Mouse (Mus musculus) ovary, postnatal 14 days (tissue): Measurements from ENCODE around the gene Slc23a2.

Experiments used
- DNase-seq: peaks from one replicate; pipeline ENCODE4 v3.0.0; 2022; ENCODE audit warnings: low spot score

The Slc23a2 gene

DNA sequence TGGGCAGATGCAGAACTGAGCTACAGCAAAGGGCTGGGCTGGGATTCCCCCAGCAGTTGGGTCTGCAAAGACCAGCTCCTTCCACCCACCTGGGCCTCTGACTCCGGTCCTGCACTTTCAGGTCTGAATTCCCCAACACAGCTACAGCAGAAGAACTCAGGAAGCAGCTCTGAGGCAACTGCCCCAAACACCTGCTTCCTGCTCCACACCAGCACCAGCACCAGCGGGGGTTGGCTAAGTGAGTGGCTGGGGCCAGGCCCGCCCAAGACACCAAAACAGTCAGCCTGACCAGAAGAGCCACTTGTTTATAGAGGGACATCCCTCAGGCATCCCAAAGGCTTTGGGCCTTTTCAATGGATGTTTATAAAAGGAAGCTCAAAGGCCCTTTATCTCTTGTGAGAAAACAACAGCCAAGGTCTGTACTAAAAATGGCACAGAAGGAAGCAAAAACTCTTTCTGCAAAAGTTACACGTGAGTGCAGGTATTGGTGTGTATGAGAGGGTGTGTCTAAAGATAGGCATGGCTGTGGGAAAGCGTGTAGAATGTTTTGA, 123.8 kb downstream of the Slc23a2 start:
- DNase-seq: no peak

DNA sequence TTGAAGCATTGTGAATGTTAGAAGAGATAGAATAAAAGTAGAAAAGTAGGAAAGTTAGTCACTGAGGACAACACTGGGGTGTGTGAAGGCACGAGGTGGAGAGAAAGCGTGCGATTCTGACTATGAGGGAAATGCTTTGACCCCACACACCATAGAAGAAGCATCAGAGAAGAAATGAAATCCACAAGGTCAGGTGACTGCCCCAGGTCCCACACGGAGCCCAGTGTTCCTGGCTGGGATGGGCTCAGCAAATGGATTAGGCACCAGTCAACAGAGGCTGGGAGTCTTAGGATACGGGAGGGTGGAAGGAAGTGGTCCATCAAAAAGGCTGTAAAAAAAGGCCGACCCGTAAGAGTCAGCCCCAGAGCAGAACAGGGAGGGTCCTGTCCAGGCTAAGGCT, 124.5 kb downstream of the Slc23a2 start:
- DNase-seq: no peak

DNA sequence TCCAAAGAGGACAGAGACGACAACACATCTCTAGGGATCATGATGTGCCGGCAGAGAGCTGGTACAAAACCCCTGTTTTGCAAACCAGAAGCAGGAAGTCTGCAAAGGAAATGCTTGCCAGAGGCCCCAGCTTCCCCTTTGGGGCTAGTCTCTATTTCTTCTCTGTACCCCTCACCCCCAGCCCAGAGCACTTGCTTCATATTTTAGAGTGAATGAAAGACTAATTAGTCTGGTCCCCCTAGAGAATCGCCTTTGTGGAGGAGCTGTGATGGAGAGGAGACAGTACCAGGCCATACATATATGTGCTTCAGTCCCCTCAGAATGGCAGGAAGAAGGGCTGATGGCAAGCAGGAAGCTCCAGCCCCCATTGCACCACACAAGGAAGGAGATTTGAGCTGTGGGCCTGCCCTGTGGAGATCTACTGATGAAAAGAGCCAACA, 125.5 kb downstream of the Slc23a2 start:
- no peak for DNase-seq

DNA sequence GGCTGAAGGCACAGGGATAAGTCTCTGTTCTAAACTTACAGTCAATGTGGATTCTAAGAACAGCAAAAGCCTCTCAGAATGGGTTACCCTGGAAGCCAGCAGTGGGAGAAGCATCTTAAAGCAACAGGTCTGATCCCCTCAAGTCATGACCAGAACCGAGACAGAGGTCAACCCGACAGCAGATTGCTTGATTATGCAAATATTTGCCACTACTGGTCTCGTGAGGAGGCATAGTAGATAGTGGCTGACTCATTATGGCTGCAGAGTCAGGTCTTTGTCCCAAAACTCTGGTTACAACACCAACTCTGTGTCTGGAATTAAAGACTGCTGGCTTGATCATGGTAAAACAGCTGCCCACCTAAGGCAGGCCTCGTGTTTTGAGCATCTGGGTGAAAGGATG, 126.8 kb downstream of the Slc23a2 start:
- DNase-seq: no peak

DNA sequence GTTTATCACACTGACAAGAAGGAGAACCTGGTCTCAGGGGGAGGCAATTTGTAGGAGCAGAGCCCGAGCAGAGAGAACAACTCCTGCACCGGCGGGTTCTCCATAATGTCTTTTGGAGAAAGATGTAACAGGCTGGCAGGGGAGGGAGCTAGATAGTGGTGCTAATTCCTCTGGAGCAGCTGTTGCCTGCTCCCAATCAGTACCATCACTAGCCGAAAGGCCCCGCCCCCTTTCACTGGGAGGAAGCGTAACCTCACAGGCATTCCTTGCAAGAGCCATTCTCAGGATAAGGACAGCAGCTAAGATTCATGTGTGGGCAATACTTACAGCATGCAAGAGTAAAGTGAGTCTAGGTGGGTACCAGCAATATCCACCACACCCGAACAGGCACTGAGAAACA, 127.3 kb downstream of the Slc23a2 start:
- no peak for DNase-seq

DNA sequence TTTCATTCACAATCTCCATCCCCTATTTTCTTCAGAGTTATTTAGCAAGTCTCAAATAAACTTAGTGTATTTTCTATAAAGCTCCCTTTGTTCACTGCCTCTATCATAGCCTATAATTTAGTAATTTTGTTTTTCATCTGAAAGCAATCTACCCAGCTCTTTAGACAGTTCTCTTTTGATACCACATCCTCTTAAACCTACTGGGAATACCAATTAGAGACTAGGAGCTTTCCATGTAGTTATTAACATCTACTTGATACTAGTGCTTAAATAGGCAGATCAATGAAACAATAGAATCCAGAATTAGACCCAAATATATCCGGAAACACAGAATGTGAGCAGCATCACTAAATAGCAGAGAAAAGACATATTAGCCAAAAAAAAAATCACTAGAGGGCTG, 128.9 kb downstream of the Slc23a2 start:
- no peak for DNase-seq

DNA sequence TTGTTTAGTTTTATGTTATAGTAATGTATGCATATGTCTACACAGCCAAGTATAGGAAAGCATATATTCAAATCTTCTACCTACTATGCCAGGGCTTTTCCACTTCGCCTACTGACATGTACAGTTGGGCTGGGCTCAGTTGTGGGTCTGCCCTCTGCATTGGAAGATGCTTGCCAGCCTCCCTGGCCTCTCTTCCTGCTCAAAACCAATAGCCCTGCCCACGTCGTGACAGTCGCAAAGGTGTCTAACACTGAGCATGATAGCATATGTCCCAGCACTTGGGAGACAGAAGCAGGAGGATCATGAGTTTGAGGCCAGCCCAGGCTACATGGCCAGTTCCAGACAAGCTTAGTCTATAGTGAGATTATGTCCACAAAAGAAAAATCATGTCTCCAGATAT, 131.8 kb downstream of the Slc23a2 start:
- DNase-seq: no peak

DNA sequence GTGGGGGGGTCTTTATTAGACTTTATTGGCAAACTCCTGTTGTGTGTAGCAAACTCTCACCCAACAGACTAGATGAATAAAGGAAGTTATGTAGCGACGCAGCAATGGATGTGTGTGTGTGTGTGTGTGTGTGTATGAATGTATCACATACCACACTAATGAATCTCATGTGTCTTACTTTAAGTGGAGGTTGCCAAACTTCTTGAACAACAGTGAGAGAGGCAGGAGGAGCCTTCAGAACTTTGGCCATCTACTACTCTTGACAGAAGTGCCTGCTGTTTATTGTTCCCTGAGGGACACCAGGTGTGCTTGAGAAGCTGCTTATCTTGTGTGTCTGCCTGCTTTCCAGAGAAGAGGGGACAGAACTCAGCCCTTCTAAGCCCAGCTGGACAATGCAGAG, 134.1 kb downstream of the Slc23a2 start:
- DNase-seq: no peak

DNA sequence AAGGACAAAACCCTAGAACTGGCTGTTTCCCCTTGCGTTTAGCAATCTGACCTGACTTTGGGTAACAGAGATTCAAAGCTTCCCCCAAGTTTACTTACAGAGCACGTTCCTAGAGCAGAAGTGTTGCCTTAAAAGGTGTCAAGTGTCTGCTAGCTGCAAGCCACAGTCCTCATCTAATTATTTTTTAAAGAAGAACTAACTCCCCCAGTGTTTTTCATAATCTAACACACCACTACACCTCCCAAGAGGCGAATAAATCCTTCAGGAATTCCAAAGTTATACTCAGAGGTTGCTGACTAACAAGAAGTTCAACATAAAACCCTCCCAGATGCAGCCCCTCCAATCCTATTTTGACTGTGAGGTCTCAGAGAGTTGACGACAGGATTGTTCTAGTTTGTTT, 136.7 kb downstream of the Slc23a2 start:
- DNase-seq: no peak

DNA sequence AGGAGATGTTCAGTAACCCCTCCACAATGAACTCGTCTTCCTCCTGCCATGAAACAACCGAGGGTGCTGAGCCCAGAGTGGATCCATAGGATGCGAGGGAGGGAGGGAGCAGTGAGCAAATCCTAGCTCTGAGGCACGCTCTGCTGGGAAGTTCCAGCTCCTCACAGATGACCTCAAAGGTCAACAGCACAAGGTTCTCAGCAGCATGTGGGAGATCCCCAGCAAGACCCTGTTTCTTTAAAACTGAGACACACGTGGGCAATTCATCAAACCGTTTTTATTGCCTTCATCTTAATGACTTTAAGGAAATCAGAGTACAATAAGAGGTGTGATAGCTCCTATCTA, 137.5 kb downstream of the Slc23a2 start:
- no peak for DNase-seq

DNA sequence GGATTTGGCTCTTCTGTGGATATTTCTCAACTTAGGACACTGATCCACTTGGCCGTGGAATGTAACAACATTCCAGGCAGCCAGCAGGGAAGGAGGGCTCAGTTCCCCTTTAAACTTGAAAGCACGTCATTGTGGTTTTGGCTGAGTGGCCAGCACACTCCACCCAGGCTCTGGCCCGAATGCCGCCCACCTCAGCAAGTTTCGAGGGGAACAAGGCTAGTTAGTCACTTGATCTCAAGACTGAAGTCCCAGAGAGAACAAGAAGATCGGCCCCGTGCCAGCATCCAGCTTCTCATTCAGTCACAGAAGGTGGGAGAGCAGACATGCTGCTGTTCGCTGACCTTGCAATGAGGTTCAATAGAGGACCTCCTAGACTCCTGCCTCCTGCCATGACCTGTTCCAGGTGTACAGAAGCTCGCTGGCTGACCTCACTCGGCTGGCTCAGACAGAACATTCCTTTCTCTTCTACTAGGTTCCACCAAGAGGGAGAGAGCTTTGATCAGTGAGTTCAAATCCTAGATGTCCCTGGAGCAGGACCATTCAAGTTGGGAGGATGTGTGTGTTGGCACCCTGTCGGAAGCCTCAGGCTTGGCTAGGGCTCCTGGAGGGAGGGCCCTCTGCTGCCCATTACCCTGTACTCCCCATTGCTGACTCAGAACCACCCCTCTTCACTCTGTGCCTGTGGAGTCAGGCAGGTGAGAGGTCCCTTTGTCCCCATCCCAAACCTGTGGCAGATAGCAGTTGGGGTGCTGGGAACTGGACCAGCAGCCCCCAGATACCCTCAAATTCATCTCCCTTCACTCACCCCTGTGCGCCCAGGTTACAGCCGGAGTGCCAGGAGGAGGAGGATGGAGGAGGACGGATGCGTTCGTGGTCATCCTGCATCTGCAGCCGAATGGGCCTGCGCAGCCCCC, 138.1 kb downstream of the Slc23a2 start:
- DNase-seq: no peak

DNA sequence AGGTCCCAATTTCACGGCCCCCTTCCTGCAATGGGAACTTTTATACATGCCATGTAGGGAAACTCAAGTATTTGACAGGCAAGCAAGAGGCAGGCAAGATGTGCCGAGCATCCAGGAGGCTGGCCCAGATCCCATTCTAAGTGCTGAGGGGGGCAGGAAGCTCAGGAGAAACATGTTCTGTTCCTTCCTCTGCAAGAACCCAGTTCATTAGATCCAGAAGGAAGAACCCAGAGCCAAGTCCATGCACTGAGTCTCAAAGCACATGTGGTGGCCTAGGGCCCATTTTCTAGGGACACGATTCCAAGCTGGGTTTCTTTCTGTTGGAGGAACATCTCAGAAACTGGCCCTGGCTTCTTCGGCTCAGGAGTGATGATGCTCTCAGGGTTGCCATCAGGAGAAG, 139.5 kb downstream of the Slc23a2 start:
- no peak for DNase-seq

DNA sequence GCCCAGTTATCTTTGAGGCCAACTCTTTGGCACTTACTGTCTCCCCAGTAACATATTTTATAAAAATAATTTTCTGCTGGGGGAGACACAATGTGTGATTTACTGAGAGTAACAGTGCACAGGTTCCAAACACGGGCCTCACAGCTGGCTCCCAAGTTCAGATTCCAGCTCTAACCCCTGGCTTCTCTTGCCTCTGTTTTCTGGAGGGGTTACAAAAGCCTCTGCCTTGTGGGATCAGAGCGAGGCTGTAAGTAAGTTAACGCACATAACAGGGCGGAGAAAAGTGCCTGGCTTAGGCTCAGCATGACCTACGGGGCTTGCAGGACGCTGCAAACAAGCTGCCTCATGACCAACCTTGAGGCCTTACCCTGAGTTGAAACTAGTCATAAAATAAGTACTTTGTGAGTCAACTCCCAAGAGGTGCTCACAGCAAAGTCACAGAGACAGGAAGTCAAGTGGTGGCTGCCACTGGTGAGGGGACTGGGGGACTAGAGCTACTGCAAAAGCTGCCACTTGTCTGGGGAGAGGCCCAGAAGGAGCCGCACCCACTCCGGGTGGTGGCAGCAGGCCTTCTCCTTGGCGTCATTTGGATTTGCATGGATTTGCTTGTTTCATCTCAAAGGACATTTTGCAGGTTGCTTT, 140.3 kb downstream of the Slc23a2 start:
- no peak for DNase-seq

DNA sequence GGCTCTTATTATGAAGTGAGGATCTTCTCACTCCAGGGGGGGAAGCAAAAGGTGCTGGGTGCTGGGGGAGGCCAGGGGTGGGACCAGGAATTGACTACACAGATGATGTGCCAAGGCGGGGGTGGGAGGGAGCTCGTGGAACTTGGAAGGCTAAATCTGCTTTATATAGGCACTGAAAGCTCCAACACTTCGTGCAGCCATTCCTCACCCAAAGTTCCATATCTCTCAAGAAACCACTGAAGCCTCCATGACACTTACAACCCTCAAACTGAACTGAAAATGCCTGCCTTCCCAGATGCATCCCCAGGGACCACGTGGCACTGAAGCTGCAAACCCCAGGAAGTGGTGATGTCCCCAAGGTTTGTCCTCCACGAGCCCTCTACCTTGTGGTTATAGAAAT, 141.0 kb downstream of the Slc23a2 start:
- no peak for DNase-seq
